Mouse (Mus musculus) bone marrow macrophage, adult 2 months (primary cell): Measurements from ENCODE around the gene Podxl2.

ENCODE experiments used
- CTCF ChIP-seq: IDR thresholded peaks from 2 replicates; pipeline ENCODE4 v1.5.1; 2012; ENCODE audit warnings: low read depth, mild to moderate bottlenecking, low read length, moderate library complexity
- POLR2A ChIP-seq: IDR thresholded peaks from 2 replicates; pipeline ENCODE4 v1.6.1; 2012; ENCODE audit warnings: mild to moderate bottlenecking, low read depth, low read length, borderline replicate concordance

DNA sequence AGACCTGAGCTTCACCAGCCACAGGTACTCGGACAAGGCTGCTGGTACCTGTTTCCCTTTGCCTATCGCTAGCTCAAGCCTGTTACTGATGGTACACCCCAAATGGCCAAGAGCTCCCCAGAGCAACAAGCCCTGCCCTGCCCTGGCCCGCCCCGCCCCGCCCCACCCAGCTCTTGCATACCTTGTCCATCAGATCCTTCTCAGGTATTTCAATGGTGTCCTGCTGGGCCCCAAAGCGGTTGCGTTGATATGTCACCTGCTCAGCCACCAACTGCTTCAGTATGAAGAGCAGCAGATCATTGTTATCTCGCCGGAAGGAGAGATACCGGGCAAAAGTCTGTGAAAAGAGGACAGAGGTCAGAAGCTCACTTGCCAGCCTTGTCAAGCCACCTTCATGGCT, 9.4 kb upstream of the Podxl2 start:
- no peak for TF ChIP-seq CTCF
- no peak for TF ChIP-seq POLR2A
